Mouse (Mus musculus) embryonic facial prominence, embryonic 11.5 days (tissue): ENCODE measurements at regions not wholly inside any gene's neighbourhood (a gene's known extent, or its start where the extent isn't known, plus 50 kb on each side); places are given as distances from the start of the nearest gene placed in this dataset.

Experiments
- ATAC-seq: fragments of 200-750 bp; cut with Nextera tagmentation; replicated peaks from 2 replicates; pipeline ENCODE4 v1.8.0; 2017; ENCODE audit warnings: low read depth; ENCODE audit not compliant: insufficient number of reproducible peaks, low FRiP score, low TSS enrichment
- DNase-seq: peaks from one replicate; pipeline ENCODE4 v3.0.0-alpha.2; 2015; ENCODE audit warnings: low spot score
- H3K27ac ChIP-seq: fragments of 300-500 bp; sonication (generic); replicated peaks from 2 replicates; pipeline ENCODE4 v1.5.1; 2014; ENCODE audit warnings: mild to moderate bottlenecking, low read depth, low read length, control low read depth
- H3K27me3 ChIP-seq: fragments of 300-500 bp; sonication (generic); 2 replicates; pipeline ENCODE4 v1.6.1; 2014; ENCODE audit warnings: mild to moderate bottlenecking, low read length, moderate library complexity, mixed read lengths; ENCODE audit not compliant: control insufficient read depth, insufficient read depth
- H3K36me3 ChIP-seq: fragments of 300-500 bp; sonication (generic); replicated peaks from 2 replicates; pipeline ENCODE4 v1.6.1; 2014; ENCODE audit warnings: low read depth, mild to moderate bottlenecking, low read length, moderate library complexity, mixed read lengths; ENCODE audit not compliant: control insufficient read depth, insufficient read depth
- H3K4me1 ChIP-seq: fragments of 300-500 bp; sonication (generic); 2 replicates; pipeline ENCODE4 v1.6.1; 2014; ENCODE audit warnings: low read length, mixed read lengths; ENCODE audit not compliant: control insufficient read depth, insufficient read depth
- H3K4me2 ChIP-seq: fragments of 300-500 bp; sonication (generic); 2 replicates; pipeline ENCODE4 v1.6.1; 2014; ENCODE audit warnings: low read depth, mild to moderate bottlenecking, control low read depth, low read length, moderate library complexity
- H3K4me3 ChIP-seq: fragments of 300-500 bp; sonication (generic); 2 replicates; pipeline ENCODE4 v1.5.1; 2014; ENCODE audit warnings: low read depth, low read length, control low read depth
- H3K9ac ChIP-seq: fragments of 300-500 bp; sonication (generic); replicated peaks from 2 replicates; pipeline ENCODE4 v1.6.1; 2014; ENCODE audit warnings: mild to moderate bottlenecking, control low read depth, low read length
- H3K9me3 ChIP-seq: fragments of 300-500 bp; sonication (generic); replicated peaks from 2 replicates; pipeline ENCODE4 v1.6.1; 2016; ENCODE audit warnings: mild to moderate bottlenecking, low read length, inconsistent platforms, mixed read lengths; ENCODE audit not compliant: control insufficient read depth
- WGBS: fragments of 180-500 bp; shearing (Covaris S2); extraction: QIAGEN DNeasy Blood & Tissue Kit; methylation state at CpG from one replicate; pipeline ENCODE4 v1.1.7; 2014; 5-methylcytosine and 5-hydroxymethylcytosine counted together

GRCm38 (mm10) chr8:115597226-115597953 is 110.2 kb downstream of the Maf start:
- Histone ChIP-seq H3K27me3 (no peaks in the 10 kb centered on the region), H3K36me3 (no peaks in the 10 kb centered on the region), H3K27ac (no peak overlapping the region), H3K4me1 (no peaks in the 10 kb centered on the region), H3K9ac (no peak overlapping the region), H3K9me3 (no peaks in the 10 kb centered on the region), H3K4me2 (no peak overlapping the region), H3K4me3 (no peak overlapping the region)
- 61% methylated on average over 10 of the region's 10 CpGs for WGBS
- peak; percentile 4 for DNase-seq
- ATAC-seq: no peak

- H3K9me3 ChIP-seq: no peaks in the 10 kb centered on the region
- ATAC-seq (no peak), DNase-seq (no peak)
- H3K9ac ChIP-seq: no peak overlapping the region
- H3K4me1 ChIP-seq: no peaks in the 10 kb centered on the region
- H3K27ac ChIP-seq: no peak overlapping the region
- no peak overlapping the region for H3K4me3 ChIP-seq
- no peaks in the 10 kb centered on the region for H3K27me3 ChIP-seq
- no peak overlapping the region for H3K4me2 ChIP-seq
- WGBS: 89% methylated on average over 2 of the region's 2 CpGs
- no peaks in the 10 kb centered on the region for H3K36me3 ChIP-seq
Observed at GRCm38 (mm10) chr8:115589721-115590120, 117.9 kb downstream of the Maf start.

- H3K9me3 ChIP-seq: no peaks in the 10 kb centered on the region
- ATAC-seq (no peak), DNase-seq (no peak)
- no peaks in the 10 kb centered on the region for H3K4me1 ChIP-seq
- no peak overlapping the region for H3K9ac ChIP-seq
- H3K4me2 ChIP-seq: no peak overlapping the region
- 91% methylated on average over 2 of the region's 2 CpGs for WGBS
- H3K4me3 ChIP-seq: no peak overlapping the region
- H3K27ac ChIP-seq: no peak overlapping the region
- no peaks in the 10 kb centered on the region for H3K36me3 ChIP-seq
- no peaks in the 10 kb centered on the region for H3K27me3 ChIP-seq
Observed at GRCm38 (mm10) chr8:115589076-115589475, 118.5 kb downstream of the Maf start.

- no peak for ATAC-seq
- Histone ChIP-seq H3K4me1 (no peaks in the 10 kb centered on the region), H3K9ac (no peak overlapping the region), H3K27me3 (no peaks in the 10 kb centered on the region), H3K9me3 (no peaks in the 10 kb centered on the region), H3K27ac (no peak overlapping the region), H3K4me3 (no peak overlapping the region), H3K36me3 (no peaks in the 10 kb centered on the region), H3K4me2 (no peak overlapping the region)
- DNase-seq: no peak
- WGBS: 83% methylated on average over 8 of the region's 8 CpGs
Observed at GRCm38 (mm10) chr8:115584311-115584907, 123.2 kb downstream of the Maf start.

DNA sequence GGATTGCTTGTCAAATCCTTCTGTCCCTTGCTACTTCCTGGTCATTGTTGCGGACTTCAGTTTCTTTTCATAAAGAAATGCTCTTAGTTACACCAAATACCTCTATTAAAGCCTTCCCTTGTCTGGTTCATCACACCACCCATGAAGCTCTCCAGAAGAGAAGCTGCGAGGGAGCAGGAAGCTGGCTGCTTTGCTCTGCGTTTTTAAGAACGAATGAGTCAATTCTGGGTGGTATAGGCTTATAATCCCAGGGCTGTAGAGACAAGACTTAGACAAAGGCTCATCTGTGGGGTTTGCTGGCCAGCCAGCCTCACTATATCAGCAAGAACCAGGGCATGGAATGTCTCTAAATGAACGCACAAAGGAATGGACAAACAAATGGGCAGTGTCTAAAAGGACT is 124.4 kb downstream of the Maf start:
- no peak overlapping the region for H3K9ac ChIP-seq
- 58% methylated on average over 5 of the region's 5 CpGs for WGBS

DNA sequence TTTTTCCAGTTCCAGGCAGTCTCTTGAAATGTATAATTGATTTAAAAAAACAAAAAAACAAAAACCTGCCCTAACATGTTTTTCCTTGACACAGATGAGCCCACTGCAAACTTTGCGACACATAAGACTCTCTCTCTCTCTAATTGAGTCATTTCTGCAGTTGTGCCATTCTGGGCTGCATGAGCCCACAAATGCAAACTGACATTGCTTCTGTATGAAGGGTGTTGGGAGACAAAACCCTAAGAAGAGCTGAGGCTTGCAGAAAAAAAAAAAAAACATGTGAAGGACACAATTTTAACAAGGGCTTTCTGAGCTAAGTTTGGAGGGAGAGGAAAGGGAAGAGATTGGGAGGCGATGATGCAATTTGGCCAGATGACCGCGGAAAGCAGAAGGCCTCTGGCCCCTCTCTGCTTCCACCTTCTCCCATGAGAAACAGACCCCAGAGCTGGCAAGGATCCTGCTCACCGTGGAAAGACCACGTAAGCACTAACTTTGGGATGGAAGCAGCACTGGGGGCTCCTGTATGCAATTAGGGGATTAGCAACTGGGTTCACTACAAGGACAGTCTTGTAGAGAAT is 125.6 kb downstream of the Maf start:
- H3K9ac ChIP-seq: no peak overlapping the region
- H3K4me3 ChIP-seq: no peak overlapping the region
- WGBS: 76% methylated on average over 6 of the region's 6 CpGs
- H3K4me1 ChIP-seq: no peaks in the 10 kb centered on the region
- H3K27me3 ChIP-seq: no peaks in the 10 kb centered on the region
- H3K36me3 ChIP-seq: no peaks in the 10 kb centered on the region
- no peaks in the 10 kb centered on the region for H3K9me3 ChIP-seq
- DNase-seq (no peak), ATAC-seq (no peak)
- no peak overlapping the region for H3K27ac ChIP-seq
- no peak overlapping the region for H3K4me2 ChIP-seq

More for the DNA sequence above, 124.4 kb downstream of the Maf start:
- Histone ChIP-seq H3K27me3 (no peaks in the 10 kb centered on the region), H3K4me1 (no peaks in the 10 kb centered on the region), H3K4me2 (no peak overlapping the region), H3K27ac (no peak overlapping the region), H3K36me3 (no peaks in the 10 kb centered on the region), H3K4me3 (no peak overlapping the region), H3K9me3 (no peaks in the 10 kb centered on the region)
- ATAC-seq (no peak), DNase-seq (no peak)

GRCm38 (mm10) chr8:115568394-115568793 is 139.2 kb downstream of the Maf start:
- 84% methylated on average over 7 of the region's 7 CpGs for WGBS
- Histone ChIP-seq H3K4me3 (no peak overlapping the region), H3K9ac (no peak overlapping the region), H3K4me2 (no peak overlapping the region), H3K9me3 (no peaks in the 10 kb centered on the region), H3K27me3 (no peaks in the 10 kb centered on the region), H3K4me1 (no peaks in the 10 kb centered on the region), H3K36me3 (no peaks in the 10 kb centered on the region), H3K27ac (no peak overlapping the region)
- no peak for DNase-seq
- ATAC-seq: no peak

DNA sequence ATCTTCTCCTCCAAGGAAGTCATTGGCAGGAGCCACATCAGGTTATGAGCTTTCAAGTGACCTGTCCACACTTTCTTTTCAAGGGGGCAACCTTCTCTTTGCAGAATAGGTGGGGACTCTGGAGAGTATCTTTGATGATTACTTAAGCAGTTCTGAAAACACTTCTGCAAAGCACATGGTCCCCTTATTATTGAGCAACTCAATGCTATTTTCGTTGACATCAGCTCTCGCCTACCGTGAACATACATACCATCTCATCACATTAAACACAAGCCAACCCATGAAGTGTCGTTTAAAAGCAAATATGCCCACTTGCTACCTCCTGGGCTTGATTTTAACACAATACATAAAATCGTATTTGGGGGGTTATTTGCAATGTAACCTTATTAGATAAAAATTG is 141.8 kb downstream of the Maf start:
- Histone ChIP-seq H3K9me3 (no peaks in the 10 kb centered on the region), H3K27ac (no peak overlapping the region), H3K36me3 (no peaks in the 10 kb centered on the region), H3K27me3 (no peaks in the 10 kb centered on the region), H3K9ac (no peak overlapping the region), H3K4me3 (no peak overlapping the region), H3K4me2 (no peak overlapping the region), H3K4me1 (no peaks in the 10 kb centered on the region)
- DNase-seq (no peak), ATAC-seq (no peak)
- WGBS: 90% methylated on average over 5 of the region's 5 CpGs
